9 mouse cellular contexts compared by ENCODE assay signal in genomic region chr7:15929910-15930309, GRCm38 (mm10). TPM values are rescaled to one million over a fixed set of nuclear protein-coding genes. Genes with fewer than 3 reads are reported as not detected.
DNase-seq lines count a peak whose midpoint lies in the region; ATAC-seq and TF ChIP-seq lines count a peak whose summit lies in the region.
"Had no signal": no experiment of that assay in that cellular context is flagged by ENCODE, and none has a peak within 500 bp of the region (broad histone marks: within the 10 kb centered on the region; RNA-seq: fewer than 3 reads in every experiment).

No protein-coding gene starts in this region.

- TF ChIP-seq CTCF in kidney, postnatal 0 days (IDR thresholded peaks at IDR 0.05; ENCODE audit: low read depth): peak; percentile 78

- no peaks in the 10 kb centered on the region for H3K27me3 ChIP-seq in midbrain, embryonic 11.5 days (ENCODE audit: control insufficient read depth, insufficient read depth, low read length)
- no peaks in the 10 kb centered on the region for H3K27me3 ChIP-seq in midbrain, embryonic 16.5 days (ENCODE audit: control insufficient read depth, insufficient read depth, low read depth, low read length)
- H3K27me3 ChIP-seq in kidney, postnatal 0 days (ENCODE audit: insufficient read depth, low read length): no peaks in the 10 kb centered on the region
- H3K27me3 ChIP-seq in megakaryocyte, embryonic 14.5 days (replicated peaks): peaks cover 2% of the 10 kb centered on the region
- no peaks in the 10 kb centered on the region for H3K27me3 ChIP-seq in stomach, embryonic 16.5 days (ENCODE audit: control insufficient read depth, insufficient read depth, low read length)

- 38% methylated on average over 4 of the region's 4 CpGs for WGBS in midbrain, embryonic 11.5 days
- WGBS in midbrain, embryonic 16.5 days: 33% methylated on average over 4 of the region's 4 CpGs
- WGBS in kidney, postnatal 0 days: 37% methylated on average over 4 of the region's 4 CpGs
- WGBS in stomach, embryonic 16.5 days: 28% methylated on average over 4 of the region's 4 CpGs

- no peak overlapping the region for H3K27ac ChIP-seq in midbrain, embryonic 11.5 days (ENCODE audit: low read depth, low read length)
- H3K27ac ChIP-seq in midbrain, embryonic 16.5 days (ENCODE audit: low read length): no peak overlapping the region
- no peak overlapping the region for H3K27ac ChIP-seq in kidney, postnatal 0 days
- no peak overlapping the region for H3K27ac ChIP-seq in stomach, embryonic 16.5 days (ENCODE audit: low read length)

- no peaks in the 10 kb centered on the region for H3K36me3 ChIP-seq in midbrain, embryonic 11.5 days (ENCODE audit: control insufficient read depth, insufficient read depth, low read length)
- no peaks in the 10 kb centered on the region for H3K36me3 ChIP-seq in midbrain, embryonic 16.5 days (ENCODE audit: control insufficient read depth, insufficient read depth, low read length)
- no peaks in the 10 kb centered on the region for H3K36me3 ChIP-seq in kidney, postnatal 0 days (ENCODE audit: insufficient read depth, low read length)
- H3K36me3 ChIP-seq in megakaryocyte, embryonic 14.5 days (replicated peaks; ENCODE audit: low read length): peaks cover 3% of the 10 kb centered on the region
- H3K36me3 ChIP-seq in stomach, embryonic 16.5 days (ENCODE audit: control insufficient read depth, insufficient read depth, low read length): no peaks in the 10 kb centered on the region

- no peak overlapping the region for H3K4me2 ChIP-seq in midbrain, embryonic 11.5 days
- no peak overlapping the region for H3K4me2 ChIP-seq in midbrain, embryonic 16.5 days (ENCODE audit: low read length)
- H3K4me2 ChIP-seq in kidney, postnatal 0 days (ENCODE audit: low read length): no peak overlapping the region
- H3K4me2 ChIP-seq in stomach, embryonic 16.5 days (ENCODE audit: low read depth, low read length): no peak overlapping the region

- no peaks in the 10 kb centered on the region for H3K4me1 ChIP-seq in midbrain, embryonic 11.5 days (ENCODE audit: control insufficient read depth, insufficient read depth, low read length)
- no peaks in the 10 kb centered on the region for H3K4me1 ChIP-seq in midbrain, embryonic 16.5 days (ENCODE audit: control insufficient read depth, insufficient read depth, low read length)
- no peaks in the 10 kb centered on the region for H3K4me1 ChIP-seq in kidney, postnatal 0 days (replicated peaks; ENCODE audit: insufficient read depth, low read length)
- H3K4me1 ChIP-seq in megakaryocyte, embryonic 14.5 days: peaks cover 29% of the 10 kb centered on the region
- H3K4me1 ChIP-seq in stomach, embryonic 16.5 days (ENCODE audit: control insufficient read depth, insufficient read depth, low read length): no peaks in the 10 kb centered on the region

- intact Hi-C loops in left cerebral cortex, postnatal 14 days (cut with DNase I): no loop called here

- H3K4me3 ChIP-seq in midbrain, embryonic 11.5 days (ENCODE audit: low read depth, low read length): no peak overlapping the region
- H3K4me3 ChIP-seq in midbrain, embryonic 16.5 days (ENCODE audit: low read depth, low read length): no peak overlapping the region
- H3K4me3 ChIP-seq in kidney, postnatal 0 days (replicated peaks; ENCODE audit: low read depth, low read length): no peak overlapping the region
- peak overlapping the region; percentile 7 for H3K4me3 ChIP-seq in megakaryocyte, embryonic 14.5 days (replicated peaks)
- H3K4me3 ChIP-seq in stomach, embryonic 16.5 days (replicated peaks; ENCODE audit: low read length): no peak overlapping the region

- no peak for DNase-seq in midbrain, embryonic 11.5 days (ENCODE audit: low spot score, missing footprints)
- DNase-seq in adrenal gland, adult 18-20 months (ENCODE audit: low spot score in 2 of 2): peak; percentile 64 to 74
- DNase-seq in gastrocnemius, postnatal 10 days: peak; percentile 66
- DNase-seq in kidney, postnatal 0 days (ENCODE audit: low spot score): peak; percentile 65
- DNase-seq in left cerebral cortex, postnatal 14 days (ENCODE audit: low spot score in 2 of 2): no peak

- peak; percentile 48 for ATAC-seq in midbrain, embryonic 11.5 days (ENCODE audit: low FRiP score)
- no peak for ATAC-seq in midbrain, embryonic 16.5 days
- peak; percentile 37 for ATAC-seq in kidney, postnatal 0 days (replicated peaks; ENCODE audit: low FRiP score, low read depth)
- ATAC-seq in stomach, embryonic 16.5 days (ENCODE audit: insufficient read depth, low FRiP score): peak; percentile 45; the same call in 1 of the 2 replicates

- no peak overlapping the region for H3K9ac ChIP-seq in midbrain, embryonic 11.5 days (ENCODE audit: low read length)
- H3K9ac ChIP-seq in midbrain, embryonic 16.5 days (ENCODE audit: low read depth, low read length): no peak overlapping the region
- H3K9ac ChIP-seq in kidney, postnatal 0 days (ENCODE audit: low read depth, low read length): no peak overlapping the region
- no peak overlapping the region for H3K9ac ChIP-seq in stomach, embryonic 16.5 days (ENCODE audit: low read length)

- H3K9me3 ChIP-seq in midbrain, embryonic 11.5 days (ENCODE audit: control insufficient read depth, low read length): no peaks in the 10 kb centered on the region
- no peaks in the 10 kb centered on the region for H3K9me3 ChIP-seq in midbrain, embryonic 16.5 days (replicated peaks; ENCODE audit: control insufficient read depth, low read length, poor library complexity, severe bottlenecking)
- H3K9me3 ChIP-seq in kidney, postnatal 0 days (replicated peaks; ENCODE audit: low read length): no peaks in the 10 kb centered on the region
- H3K9me3 ChIP-seq in megakaryocyte, embryonic 14.5 days: no peaks in the 10 kb centered on the region
- H3K9me3 ChIP-seq in stomach, embryonic 16.5 days (replicated peaks; ENCODE audit: control insufficient read depth, low read length): no peaks in the 10 kb centered on the region

RNA-seq across cellular contexts. Expression of gene Selenow, which starts 7.7 kb away (rescaled TPM):
- polyA plus RNA-seq in midbrain, embryonic 11.5 days (2014; fragmentation: Nextera tagmentation; extraction: Ambion mirVana): 1,003 and 1,028 TPM in 2 replicates
- 1,578 and 1,695 TPM in 2 replicates for polyA plus RNA-seq in midbrain, embryonic 16.5 days (2015; fragmentation: Nextera tagmentation; extraction: Ambion mirVana)
- total RNA-seq in adrenal gland, adult 18-20 months (2021): 100 to 1,000 TPM; 179 to 265 TPM
- 100 to 1,000 TPM; 672 to 685 TPM for total RNA-seq in gastrocnemius, postnatal 10 days (2021)
- polyA plus RNA-seq in kidney, postnatal 0 days (2015; fragmentation: Nextera tagmentation; extraction: Ambion mirVana): 751 and 763 TPM in 2 replicates
- polyA plus RNA-seq in megakaryocyte, embryonic 14.5 days (2012; ENCODE audit: insufficient read depth, low replicate concordance): 1,012 and 1,066 TPM in 2 replicates
- 684 and 739 TPM in 2 replicates for polyA plus RNA-seq in stomach, embryonic 16.5 days (2015; fragmentation: Nextera tagmentation; extraction: Ambion mirVana)
- total RNA-seq in left cerebral cortex, postnatal 14 days (2021): 1,000 to 10,000 TPM; 1,549 to 1,751 TPM

RNA-seq across cellular contexts. Expression of gene Nop53, which starts 16.0 kb away (rescaled TPM):
- 186 and 187 TPM in 2 replicates for polyA plus RNA-seq in midbrain, embryonic 11.5 days (2014; fragmentation: Nextera tagmentation; extraction: Ambion mirVana)
- polyA plus RNA-seq in midbrain, embryonic 16.5 days (2015; fragmentation: Nextera tagmentation; extraction: Ambion mirVana): 108 and 110 TPM in 2 replicates
- 100 to 1,000 TPM; 181 to 185 TPM for total RNA-seq in adrenal gland, adult 18-20 months (2021)
- 100 to 1,000 TPM; 135 to 141 TPM for total RNA-seq in gastrocnemius, postnatal 10 days (2021)
- polyA plus RNA-seq in kidney, postnatal 0 days (2015; fragmentation: Nextera tagmentation; extraction: Ambion mirVana): 213 and 221 TPM in 2 replicates
- 159 and 504 TPM in 2 replicates for polyA plus RNA-seq in megakaryocyte, embryonic 14.5 days (2012; ENCODE audit: insufficient read depth, low replicate concordance)
- polyA plus RNA-seq in stomach, embryonic 16.5 days (2015; fragmentation: Nextera tagmentation; extraction: Ambion mirVana): 162 and 168 TPM in 2 replicates
- 100 to 1,000 TPM in 1 of 2 experiments, 10 to 100 TPM in 1; 97.9 to 106 TPM for total RNA-seq in left cerebral cortex, postnatal 14 days (2021)

RNA-seq across cellular contexts. Expression of gene Ehd2, which starts 37.5 kb away (rescaled TPM):
- 8.9 and 10.9 TPM in 2 replicates for polyA plus RNA-seq in midbrain, embryonic 11.5 days (2014; fragmentation: Nextera tagmentation; extraction: Ambion mirVana)
- 4.6 and 4.9 TPM in 2 replicates for polyA plus RNA-seq in midbrain, embryonic 16.5 days (2015; fragmentation: Nextera tagmentation; extraction: Ambion mirVana)
- 100 to 1,000 TPM in 1 of 2 experiments, 10 to 100 TPM in 1; 28.7 to 121 TPM for total RNA-seq in adrenal gland, adult 18-20 months (2021)
- 100 to 1,000 TPM; 110 to 126 TPM for total RNA-seq in gastrocnemius, postnatal 10 days (2021)
- 24.6 and 26.6 TPM in 2 replicates for polyA plus RNA-seq in kidney, postnatal 0 days (2015; fragmentation: Nextera tagmentation; extraction: Ambion mirVana)
- 0.84 and 0.93 TPM in 2 replicates for polyA plus RNA-seq in megakaryocyte, embryonic 14.5 days (2012; ENCODE audit: insufficient read depth, low replicate concordance)
- polyA plus RNA-seq in stomach, embryonic 16.5 days (2015; fragmentation: Nextera tagmentation; extraction: Ambion mirVana): 65.8 and 76.3 TPM in 2 replicates
- total RNA-seq in left cerebral cortex, postnatal 14 days (2021): 1 to 10 TPM; 6.8 to 8.4 TPM

RNA-seq across cellular contexts. Expression of gene Crxos, which starts 47.5 kb away (rescaled TPM):
- polyA plus RNA-seq in midbrain, embryonic 11.5 days (2014; fragmentation: Nextera tagmentation; extraction: Ambion mirVana): 0.08 and 0.36 TPM in 2 replicates
- polyA plus RNA-seq in midbrain, embryonic 16.5 days (2015; fragmentation: Nextera tagmentation; extraction: Ambion mirVana): not detected in 2 replicates
- total RNA-seq in adrenal gland, adult 18-20 months (2021): under 1 TPM in 1 of 2 experiments, not detected in 1; 0.20 TPM
- total RNA-seq in gastrocnemius, postnatal 10 days (2021): not detected
- polyA plus RNA-seq in kidney, postnatal 0 days (2015; fragmentation: Nextera tagmentation; extraction: Ambion mirVana): not detected in 2 replicates
- polyA plus RNA-seq in megakaryocyte, embryonic 14.5 days (2012; ENCODE audit: insufficient read depth, low replicate concordance): not detected in 2 replicates
- not detected in 2 replicates for polyA plus RNA-seq in stomach, embryonic 16.5 days (2015; fragmentation: Nextera tagmentation; extraction: Ambion mirVana)
- total RNA-seq in left cerebral cortex, postnatal 14 days (2021): not detected
- polyA plus RNA-seq: gonadal fat pad, adult 2 months had no signal

RNA-seq across cellular contexts. Expression of gene Crx, which starts 50.1 kb away (rescaled TPM):
- 0.20 and 0.51 TPM in 2 replicates for polyA plus RNA-seq in midbrain, embryonic 11.5 days (2014; fragmentation: Nextera tagmentation; extraction: Ambion mirVana)
- 0.24 and 0.27 TPM in 2 replicates for polyA plus RNA-seq in midbrain, embryonic 16.5 days (2015; fragmentation: Nextera tagmentation; extraction: Ambion mirVana)
- not detected for total RNA-seq in adrenal gland, adult 18-20 months (2021)
- not detected for total RNA-seq in gastrocnemius, postnatal 10 days (2021)
- not detected in 2 replicates for polyA plus RNA-seq in kidney, postnatal 0 days (2015; fragmentation: Nextera tagmentation; extraction: Ambion mirVana)
- 0.12 TPM in 1 of 2 replicates, not detected in the other for polyA plus RNA-seq in megakaryocyte, embryonic 14.5 days (2012; ENCODE audit: insufficient read depth, low replicate concordance)
- not detected in 2 replicates for polyA plus RNA-seq in stomach, embryonic 16.5 days (2015; fragmentation: Nextera tagmentation; extraction: Ambion mirVana)
- not detected for total RNA-seq in left cerebral cortex, postnatal 14 days (2021)
- polyA plus RNA-seq: gonadal fat pad, adult 2 months had no signal

Comparison
In these comparisons a context has a peak if more than half of its experiments do, and no peak if none do; other contexts are left out.
1. DNase-seq: peak in adrenal gland, adult 18-20 months (2 of 2), gastrocnemius, postnatal 10 days (single experiment) and kidney, postnatal 0 days (single experiment); none in midbrain, embryonic 11.5 days (single experiment) and left cerebral cortex, postnatal 14 days (0 of 2).